Mouse (Mus musculus): Measurements from ENCODE around the gene Rad51b. TPM values are rescaled to one million over a fixed set of nuclear protein-coding genes. Genes with fewer than 3 reads are reported as not detected.

The Rad51b gene
- total and polyA plus RNA-seq, 3 experiments: 0.47 to 0.50 (median 0.49) TPM

- intact Hi-C loops (cut with DNase I): no loop called here
- no peak overlapping the region for H3K4me3 ChIP-seq
- no peaks in the 10 kb centered on the region for H3K36me3 ChIP-seq (ENCODE audit: control insufficient read depth, insufficient read depth, low read length)
- no peak overlapping the region for H3K9ac ChIP-seq (ENCODE audit: low read depth, low read length)
- 94% methylated on average over 5 of the region's 5 CpGs for WGBS
- no peaks in the 10 kb centered on the region for H3K27me3 ChIP-seq (ENCODE audit: control insufficient read depth, insufficient read depth, low read length)
- H3K79me2 ChIP-seq (replicated peaks; ENCODE audit: control insufficient read depth, insufficient read depth, low read length): no peaks in the 10 kb centered on the region
- no peak overlapping the region for H3K27ac ChIP-seq
- peaks cover 3% of the 10 kb centered on the region for H3K4me1 ChIP-seq (ENCODE audit: control insufficient read depth, insufficient read depth, low read length)
- TF ChIP-seq EP300 (IDR thresholded peaks at IDR 0.05; ENCODE audit: insufficient read depth, low read depth, low read length) (no peak), POLR2A (IDR thresholded peaks at IDR 0.05; ENCODE audit: insufficient read depth, low read depth, low read length) (no peak), CTCF (IDR thresholded peaks at IDR 0.05) (no peak)
- no peak for DNase-seq
Measured at GRCm38 (mm10) chr12:79620693-79621092, 323.6 kb downstream of the Rad51b start.

DNA sequence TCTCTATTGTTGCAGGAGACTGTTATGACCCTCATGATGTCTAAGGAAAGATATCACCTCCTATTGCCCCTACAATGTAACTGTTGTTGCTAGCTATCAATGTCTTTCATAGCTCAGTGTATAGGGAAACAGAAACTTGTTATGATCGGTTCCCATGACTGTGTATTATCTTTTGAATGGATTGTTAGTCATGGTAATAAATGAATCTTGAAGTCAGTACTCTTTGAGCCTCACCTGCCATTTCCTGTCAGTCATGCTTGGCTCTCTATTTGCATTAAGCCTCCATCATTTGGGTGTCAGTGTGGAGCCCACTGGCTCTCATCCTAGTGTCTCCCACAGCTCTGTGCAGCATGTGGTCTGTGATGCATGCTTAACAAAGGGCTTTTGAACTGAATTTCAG is 326.2 kb downstream of the Rad51b start:
- DNase-seq: no peak
- Histone ChIP-seq H3K9ac (ENCODE audit: low read depth, low read length) (no peak overlapping the region), H3K4me1 (ENCODE audit: control insufficient read depth, insufficient read depth, low read length) (peaks cover 10% of the 10 kb centered on the region), H3K36me3 (ENCODE audit: control insufficient read depth, insufficient read depth, low read length) (peaks cover 9% of the 10 kb centered on the region), H3K27me3 (ENCODE audit: control insufficient read depth, insufficient read depth, low read length) (no peaks in the 10 kb centered on the region), H3K27ac (no peak overlapping the region), H3K79me2 (replicated peaks; ENCODE audit: control insufficient read depth, insufficient read depth, low read length) (no peaks in the 10 kb centered on the region), H3K4me3 (no peak overlapping the region)
- intact Hi-C loops (cut with DNase I): no loop called here
- 98% methylated on average over 1 of the region's 1 CpGs for WGBS
- no peak for TF ChIP-seq CTCF (IDR thresholded peaks at IDR 0.05)
- no peak for TF ChIP-seq EP300 (IDR thresholded peaks at IDR 0.05; ENCODE audit: insufficient read depth, low read depth, low read length)
- no peak for TF ChIP-seq POLR2A (IDR thresholded peaks at IDR 0.05; ENCODE audit: insufficient read depth, low read depth, low read length)

DNA sequence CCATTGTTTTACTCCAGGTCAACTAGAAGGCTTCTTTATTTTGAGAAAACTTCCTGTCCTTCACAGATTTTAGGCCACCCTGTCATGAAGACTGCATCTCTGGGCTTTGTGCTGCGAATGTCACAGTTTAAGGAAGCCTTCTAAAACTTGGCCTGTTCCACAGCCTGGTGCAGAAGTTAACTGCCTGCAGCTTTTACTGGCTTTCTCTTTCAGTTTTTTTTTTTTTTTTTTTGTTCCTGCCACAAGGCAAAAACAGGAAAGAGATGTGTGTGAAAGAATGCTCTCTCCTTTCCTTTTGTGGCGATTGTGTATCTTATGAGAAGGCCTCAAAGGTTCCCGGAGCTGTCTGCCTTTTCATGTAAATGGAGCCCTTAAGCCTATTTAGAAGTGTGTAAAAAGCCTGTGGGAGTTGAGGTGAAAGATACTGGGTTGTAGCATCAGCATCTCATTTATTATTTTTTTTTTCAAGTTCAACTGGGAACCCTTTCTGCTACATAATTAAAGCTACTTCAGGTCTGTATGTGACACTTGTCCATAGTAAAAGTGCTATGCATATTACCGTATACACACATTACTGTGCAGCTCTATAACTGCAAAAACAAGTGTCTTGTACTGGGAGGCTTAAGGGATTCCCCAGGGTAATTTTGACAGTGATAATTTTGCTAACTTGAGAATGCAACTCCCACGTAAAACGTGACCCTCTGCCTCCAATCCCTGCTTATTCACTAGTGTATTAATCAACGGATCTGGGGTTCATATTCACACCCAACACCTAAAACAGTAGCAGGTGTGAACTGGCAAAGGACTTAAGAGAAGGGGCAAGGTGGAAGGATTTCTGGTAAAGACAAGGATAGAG is 328.8 kb downstream of the Rad51b start:
- Histone ChIP-seq H3K36me3 (ENCODE audit: control insufficient read depth, insufficient read depth, low read length) (peaks cover 9% of the 10 kb centered on the region), H3K4me1 (ENCODE audit: control insufficient read depth, insufficient read depth, low read length) (peaks cover 11% of the 10 kb centered on the region), H3K27me3 (ENCODE audit: control insufficient read depth, insufficient read depth, low read length) (no peaks in the 10 kb centered on the region), H3K9ac (ENCODE audit: low read depth, low read length) (no peak overlapping the region), H3K79me2 (replicated peaks; ENCODE audit: control insufficient read depth, insufficient read depth, low read length) (no peaks in the 10 kb centered on the region), H3K4me3 (no peak overlapping the region), H3K27ac (peak overlapping the region; percentile 66)
- 41% methylated on average over 7 of the region's 7 CpGs for WGBS
- DNase-seq: no peak
- intact Hi-C loops (cut with DNase I): no loop called here
- TF ChIP-seq EP300 (IDR thresholded peaks at IDR 0.05; ENCODE audit: insufficient read depth, low read depth, low read length) (no peak), POLR2A (IDR thresholded peaks at IDR 0.05; ENCODE audit: insufficient read depth, low read depth, low read length) (peak; percentile 42; the same call in 1 of the 2 replicates)

- 71% methylated on average over 4 of the region's 4 CpGs for WGBS
Measured at GRCm38 (mm10) chr12:79626555-79627080, 329.5 kb downstream of the Rad51b start.

GRCm38 (mm10) chr12:79627351-79628120 is 330.5 kb downstream of the Rad51b start:
- Histone ChIP-seq H3K27ac (no peak overlapping the region; the same call in 1 of the 2 replicates), H3K79me2 (replicated peaks; ENCODE audit: control insufficient read depth, insufficient read depth, low read length) (no peaks in the 10 kb centered on the region), H3K36me3 (ENCODE audit: control insufficient read depth, insufficient read depth, low read length) (peaks cover 9% of the 10 kb centered on the region), H3K4me3 (no peak overlapping the region), H3K27me3 (ENCODE audit: control insufficient read depth, insufficient read depth, low read length) (no peaks in the 10 kb centered on the region), H3K4me1 (ENCODE audit: control insufficient read depth, insufficient read depth, low read length) (peaks cover 11% of the 10 kb centered on the region), H3K9ac (ENCODE audit: low read depth, low read length) (no peak overlapping the region)
- DNase-seq: no peak
- TF ChIP-seq CTCF (IDR thresholded peaks at IDR 0.05): no peak
- no peak for TF ChIP-seq POLR2A (IDR thresholded peaks at IDR 0.05; ENCODE audit: insufficient read depth, low read depth, low read length)
- TF ChIP-seq EP300 (IDR thresholded peaks at IDR 0.05; ENCODE audit: insufficient read depth, low read depth, low read length): no peak
- 67% methylated on average over 4 of the region's 4 CpGs for WGBS
- intact Hi-C loops (cut with DNase I): no loop called here

More at GRCm38 (mm10) chr12:79626555-79627080, 329.5 kb downstream of the Rad51b start:
- Histone ChIP-seq H3K4me1 (ENCODE audit: control insufficient read depth, insufficient read depth, low read length) (peaks cover 11% of the 10 kb centered on the region), H3K4me3 (no peak overlapping the region), H3K9ac (ENCODE audit: low read depth, low read length) (peak overlapping the region; percentile 12; the same call in 1 of the 2 replicates), H3K36me3 (ENCODE audit: control insufficient read depth, insufficient read depth, low read length) (peaks cover 9% of the 10 kb centered on the region), H3K27ac (peak overlapping the region; percentile 66), H3K27me3 (ENCODE audit: control insufficient read depth, insufficient read depth, low read length) (no peaks in the 10 kb centered on the region), H3K79me2 (replicated peaks; ENCODE audit: control insufficient read depth, insufficient read depth, low read length) (no peaks in the 10 kb centered on the region)
- TF ChIP-seq POLR2A (IDR thresholded peaks at IDR 0.05; ENCODE audit: insufficient read depth, low read depth, low read length) (no peak), CTCF (IDR thresholded peaks at IDR 0.05) (no peak), EP300 (IDR thresholded peaks at IDR 0.05; ENCODE audit: insufficient read depth, low read depth, low read length) (no peak)
- no peak for DNase-seq
- intact Hi-C loops (cut with DNase I): no loop called here

All from heart, adult 2 months (tissue).